Mouse (Mus musculus): ENCODE data around the gene Zbtb17.

GRCm38 (mm10) chr4:141504471-141504870 is 60.0 kb downstream of the Zbtb17 start:
- no peak for TF ChIP-seq POLR2A (IDR thresholded peaks at IDR 0.05; ENCODE audit: borderline replicate concordance, low read depth, low read length)
- TF ChIP-seq CTCF (IDR thresholded peaks at IDR 0.05; ENCODE audit: low read depth, low read length), result no peak
